Mouse (Mus musculus): Measurements from ENCODE around the gene Dcaf1. TPM values are rescaled to one million over a fixed set of nuclear protein-coding genes. Genes with fewer than 3 reads are reported as not detected.

Gene Dcaf1
- total and polyA plus RNA-seq, 2 experiments from 2014 or later = 7.6 to 27.2 TPM

- WGBS = 83% methylated on average over 3 of the region's 3 CpGs
- Histone ChIP-seq H3K4me3 (ENCODE audit: low read depth, low read length) (no peak overlapping the region), H3K4me1 (ENCODE audit: insufficient read depth, low read length) (no peaks in the 10 kb centered on the region), H3K27me3 (ENCODE audit: insufficient read depth, low read length) (no peaks in the 10 kb centered on the region), H3K27ac (ENCODE audit: low read depth, low read length) (no peak overlapping the region), H3K9me3 (ENCODE audit: low read length) (no peaks in the 10 kb centered on the region), H3K4me2 (ENCODE audit: low read depth, low read length, poor library complexity, severe bottlenecking) (no peak overlapping the region), H3K36me3 (ENCODE audit: insufficient read depth, low read length) (peaks cover 48% of the 10 kb centered on the region), H3K9ac (replicated peaks; ENCODE audit: low read length, poor library complexity, severe bottlenecking) (no peak overlapping the region)
- ATAC-seq (ENCODE audit: low FRiP score) (no peak), DNase-seq (ENCODE audit: low spot score) (no peak)
- no peak for TF ChIP-seq CTCF (IDR thresholded peaks at IDR 0.05)
Observed at GRCm38 (mm10) chr9:106856664-106857063, 35.0 kb downstream of the Dcaf1 start.

GRCm38 (mm10) chr9:106858036-106858435 is 36.4 kb downstream of the Dcaf1 start:
- WGBS = 96% methylated on average over 11 of the region's 11 CpGs
- no peak overlapping the region for H3K4me2 ChIP-seq (ENCODE audit: low read depth, low read length, poor library complexity, severe bottlenecking)
- peaks cover 53% of the 10 kb centered on the region for H3K36me3 ChIP-seq (ENCODE audit: insufficient read depth, low read length)

GRCm38 (mm10) chr9:106874216-106874615 is 52.5 kb downstream of the Dcaf1 start:
- Histone ChIP-seq H3K4me3 (ENCODE audit: low read depth, low read length) (no peak overlapping the region), H3K27me3 (ENCODE audit: insufficient read depth, low read length) (no peaks in the 10 kb centered on the region), H3K9ac (replicated peaks; ENCODE audit: low read length, poor library complexity, severe bottlenecking) (no peak overlapping the region), H3K27ac (ENCODE audit: low read depth, low read length) (no peak overlapping the region), H3K4me2 (ENCODE audit: low read depth, low read length, poor library complexity, severe bottlenecking) (no peak overlapping the region), H3K4me1 (ENCODE audit: insufficient read depth, low read length) (no peaks in the 10 kb centered on the region), H3K36me3 (ENCODE audit: insufficient read depth, low read length) (peaks cover 41% of the 10 kb centered on the region), H3K9me3 (ENCODE audit: low read length) (no peaks in the 10 kb centered on the region)
- WGBS = 78% methylated on average over 5 of the region's 5 CpGs
- TF ChIP-seq CTCF (IDR thresholded peaks at IDR 0.05) = no peak
- ATAC-seq (ENCODE audit: low FRiP score) = no peak
- DNase-seq (ENCODE audit: low spot score) = no peak

More at GRCm38 (mm10) chr9:106858036-106858435, 36.4 kb downstream of the Dcaf1 start:
- no peak for ATAC-seq (ENCODE audit: low FRiP score)
- no peak overlapping the region for H3K9ac ChIP-seq (replicated peaks; ENCODE audit: low read length, poor library complexity, severe bottlenecking)
- H3K9me3 ChIP-seq (ENCODE audit: low read length) = no peaks in the 10 kb centered on the region
- H3K27ac ChIP-seq (ENCODE audit: low read depth, low read length) = no peak overlapping the region
- no peaks in the 10 kb centered on the region for H3K27me3 ChIP-seq (ENCODE audit: insufficient read depth, low read length)
- H3K4me1 ChIP-seq (ENCODE audit: insufficient read depth, low read length) = no peaks in the 10 kb centered on the region
- DNase-seq (ENCODE audit: low spot score) = no peak
- no peak for TF ChIP-seq CTCF (IDR thresholded peaks at IDR 0.05)
- no peak overlapping the region for H3K4me3 ChIP-seq (ENCODE audit: low read depth, low read length)

GRCm38 (mm10) chr9:106876666-106877065 is 55.0 kb downstream of the Dcaf1 start:
- Histone ChIP-seq H3K4me1 (ENCODE audit: insufficient read depth, low read length) (no peaks in the 10 kb centered on the region), H3K9me3 (ENCODE audit: low read length) (no peaks in the 10 kb centered on the region), H3K9ac (replicated peaks; ENCODE audit: low read length, poor library complexity, severe bottlenecking) (no peak overlapping the region), H3K27me3 (ENCODE audit: insufficient read depth, low read length) (no peaks in the 10 kb centered on the region), H3K36me3 (ENCODE audit: insufficient read depth, low read length) (peaks cover 49% of the 10 kb centered on the region), H3K4me2 (ENCODE audit: low read depth, low read length, poor library complexity, severe bottlenecking) (no peak overlapping the region), H3K27ac (ENCODE audit: low read depth, low read length) (no peak overlapping the region), H3K4me3 (ENCODE audit: low read depth, low read length) (no peak overlapping the region)
- ATAC-seq (ENCODE audit: low FRiP score) (no peak), DNase-seq (ENCODE audit: low spot score) (no peak)
- TF ChIP-seq CTCF (IDR thresholded peaks at IDR 0.05) = no peak
- 90% methylated on average over 3 of the region's 3 CpGs for WGBS

GRCm38 (mm10) chr9:106879471-106879870 is 57.8 kb downstream of the Dcaf1 start:
- Histone ChIP-seq H3K4me1 (ENCODE audit: insufficient read depth, low read length) (peaks cover 8% of the 10 kb centered on the region), H3K27ac (ENCODE audit: low read depth, low read length) (no peak overlapping the region), H3K4me3 (ENCODE audit: low read depth, low read length) (no peak overlapping the region), H3K36me3 (ENCODE audit: insufficient read depth, low read length) (peaks cover 58% of the 10 kb centered on the region), H3K27me3 (ENCODE audit: insufficient read depth, low read length) (no peaks in the 10 kb centered on the region), H3K9me3 (ENCODE audit: low read length) (no peaks in the 10 kb centered on the region), H3K4me2 (ENCODE audit: low read depth, low read length, poor library complexity, severe bottlenecking) (no peak overlapping the region), H3K9ac (replicated peaks; ENCODE audit: low read length, poor library complexity, severe bottlenecking) (no peak overlapping the region)
- ATAC-seq (ENCODE audit: low FRiP score) (no peak), DNase-seq (ENCODE audit: low spot score) (no peak)
- no peak for TF ChIP-seq CTCF (IDR thresholded peaks at IDR 0.05)
- WGBS = 45% methylated on average over 4 of the region's 4 CpGs

GRCm38 (mm10) chr9:106881071-106881755 is 59.5 kb downstream of the Dcaf1 start:
- Histone ChIP-seq H3K27ac (ENCODE audit: low read depth, low read length) (no peak overlapping the region), H3K4me1 (ENCODE audit: insufficient read depth, low read length) (peaks cover 17% of the 10 kb centered on the region), H3K4me2 (ENCODE audit: low read depth, low read length, poor library complexity, severe bottlenecking) (no peak overlapping the region), H3K9ac (replicated peaks; ENCODE audit: low read length, poor library complexity, severe bottlenecking) (no peak overlapping the region), H3K9me3 (ENCODE audit: low read length) (no peaks in the 10 kb centered on the region), H3K36me3 (ENCODE audit: insufficient read depth, low read length) (peaks cover 51% of the 10 kb centered on the region), H3K4me3 (ENCODE audit: low read depth, low read length) (no peak overlapping the region), H3K27me3 (ENCODE audit: insufficient read depth, low read length) (no peaks in the 10 kb centered on the region)
- ATAC-seq (ENCODE audit: low FRiP score) (no peak), DNase-seq (ENCODE audit: low spot score) (no peak)
- 60% methylated on average over 4 of the region's 4 CpGs for WGBS
- TF ChIP-seq CTCF (IDR thresholded peaks at IDR 0.05) = no peak
